Mouse (Mus musculus): ENCODE measurements at regions not wholly inside any gene's neighbourhood (a gene's known extent, or its start where the extent isn't known, plus 50 kb on each side); places are given as distances from the start of the nearest gene placed in this dataset.

DNA sequence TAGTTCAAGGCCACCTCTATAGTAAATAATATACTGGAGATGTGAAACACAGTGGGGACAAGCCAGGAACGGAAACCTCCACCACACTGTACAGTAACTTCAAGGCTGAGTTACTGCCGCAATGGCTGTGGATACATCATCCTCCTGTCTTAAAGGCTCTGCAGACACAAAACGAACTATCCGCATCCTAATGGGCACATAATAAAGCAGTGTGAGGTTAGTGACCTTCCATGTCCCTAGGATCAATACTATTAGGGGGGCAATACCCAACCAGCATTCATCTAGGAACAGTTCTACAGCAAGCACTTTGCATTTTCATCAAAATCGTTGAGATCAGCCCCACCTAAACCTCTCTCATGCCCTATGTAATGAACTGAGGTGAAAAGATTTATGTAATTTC, 142.4 kb upstream of the Zfand5 start:
- TF ChIP-seq CTCF (IDR thresholded peaks at IDR 0.05; ENCODE audit: borderline replicate concordance, control insufficient read depth, extremely low read depth, insufficient read depth, low read length, poor library complexity) (no peak), POLR2A (IDR thresholded peaks at IDR 0.05; ENCODE audit: control insufficient read depth, extremely low read depth, insufficient read depth, low read length, poor library complexity) (no peak)

Measured in thymus, adult 2 months (tissue).